Mouse (Mus musculus): Measurements from ENCODE around the gene Alyref. TPM values are rescaled to one million over a fixed set of nuclear protein-coding genes. Genes with fewer than 3 reads are reported as not detected.
"Not testable (repeated sequence)": the region's sequence is repeated elsewhere in the genome, so short reads cannot be mapped to it uniquely, and the experiment has no call there.

The Alyref gene
- polyA plus RNA-seq, 1 experiment from 2014 or later: 405 TPM

GRCm38 (mm10) chr11:120582982-120583293 lies 15.2 kb downstream of the Alyref start:
- Histone ChIP-seq H3K4me1 (peaks cover 33% of the 10 kb centered on the region), H3K36me3 (peaks cover 47% of the 10 kb centered on the region)
- ATAC-seq (ENCODE audit: insufficient number of reproducible peaks, low FRiP score, low TSS enrichment, low read depth); H3K4me2 ChIP-seq; H3K4me3 ChIP-seq; H3K27me3 ChIP-seq; H3K27ac ChIP-seq; H3K9me3 ChIP-seq; H3K9ac ChIP-seq: not testable (repeated sequence)
- WGBS: 94% methylated on average over 2 of the region's 2 CpGs

DNA sequence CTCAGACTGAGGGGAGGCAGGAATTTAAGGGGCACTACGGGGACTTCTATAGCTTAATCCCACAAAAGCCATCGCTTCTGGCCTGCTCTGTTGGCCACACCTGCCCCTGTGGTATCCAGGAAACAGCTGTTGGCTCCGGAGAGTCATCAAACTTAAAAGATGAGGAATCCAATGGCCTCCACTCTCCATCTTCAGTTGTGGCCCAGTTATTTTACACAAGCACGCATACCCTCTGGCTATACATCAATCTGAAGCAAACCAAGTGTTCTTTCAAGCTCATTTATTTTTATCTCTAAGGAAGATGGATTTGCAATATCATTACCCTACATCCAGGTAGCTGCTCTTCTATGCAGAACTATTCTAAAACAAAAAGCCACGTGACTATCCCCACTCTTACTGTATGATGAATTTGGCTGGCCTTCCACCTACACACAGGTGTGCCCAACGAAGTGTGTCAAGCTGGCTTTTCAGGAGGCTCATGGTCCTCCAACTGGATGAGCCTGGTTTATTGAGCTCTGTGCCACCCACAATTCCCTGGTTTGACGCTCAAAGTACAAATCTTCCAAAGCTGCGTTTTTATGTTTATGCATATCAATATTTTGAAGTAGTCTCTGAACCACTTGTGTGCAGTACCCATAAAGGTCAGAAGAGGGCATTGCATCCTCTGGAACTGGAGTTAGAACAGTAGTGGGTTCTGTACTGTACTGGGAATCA lies 15.7 kb downstream of the Alyref start:
- H3K9me3 ChIP-seq: no peaks in the 10 kb centered on the region
- H3K4me3 ChIP-seq: peak overlapping the region; percentile 83
- no peak for ATAC-seq (ENCODE audit: insufficient number of reproducible peaks, low FRiP score, low TSS enrichment, low read depth)
- WGBS: 64% methylated on average over 8 of the region's 8 CpGs
- H3K27me3 ChIP-seq: no peaks in the 10 kb centered on the region
- H3K27ac ChIP-seq: peak overlapping the region; percentile 95
- H3K36me3 ChIP-seq: peaks cover 47% of the 10 kb centered on the region
- peak overlapping the region; percentile 70 for H3K4me2 ChIP-seq
- peaks cover 33% of the 10 kb centered on the region for H3K4me1 ChIP-seq
- H3K9ac ChIP-seq: peak overlapping the region; percentile 90

GRCm38 (mm10) chr11:120581490-120582267 lies 16.5 kb downstream of the Alyref start, which contains the start of gene Arhgdia:
Gene Arhgdia (minus strand): TSS chr11:120581624.
- Histone ChIP-seq H3K9ac (peak within 1 kb of the TSS; percentile 90), H3K27me3 (no peaks in the 10 kb centered on the region), H3K4me1 (peaks cover 33% of the 10 kb centered on the region), H3K9me3 (no peaks in the 10 kb centered on the region), H3K27ac (peak within 1 kb of the TSS; percentile 95), H3K4me3 (peak within 1 kb of the TSS; percentile 83), H3K36me3 (peaks cover 49% of the 10 kb centered on the region), H3K4me2 (peak within 1 kb of the TSS; percentile 70)
- 5% methylated on average over 73 of the region's 75 CpGs for WGBS
- peak; percentile 45 for ATAC-seq (ENCODE audit: insufficient number of reproducible peaks, low FRiP score, low TSS enrichment, low read depth)

DNA sequence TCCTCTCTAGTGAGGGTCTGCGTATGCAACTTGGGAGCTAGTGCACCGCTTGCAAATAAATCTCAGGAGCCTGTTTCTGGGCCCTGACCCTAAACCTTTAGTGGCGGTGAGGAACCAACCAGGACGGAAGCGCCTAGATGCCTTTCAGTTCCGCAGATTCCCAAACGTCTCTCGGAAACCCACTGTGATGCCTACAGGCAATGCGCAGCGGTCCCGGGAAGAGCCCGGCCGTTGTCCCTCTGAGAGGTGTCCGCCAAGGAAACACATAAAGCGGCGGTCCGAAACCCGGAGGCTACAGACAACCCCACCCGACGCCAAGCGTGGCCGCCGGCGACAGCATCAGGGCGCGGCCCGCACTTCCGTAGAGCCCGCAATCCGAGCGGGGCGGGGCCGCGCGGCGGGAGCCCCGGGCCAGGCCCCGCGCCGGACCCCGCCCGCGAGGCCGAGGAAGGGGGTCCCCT lies 17.3 kb downstream of the Alyref start:
- H3K4me1 ChIP-seq: peaks cover 33% of the 10 kb centered on the region

GRCm38 (mm10) chr11:120580190-120580589 lies 18.0 kb downstream of the Alyref start:
- H3K4me1 ChIP-seq: peaks cover 33% of the 10 kb centered on the region
- no peak for ATAC-seq (ENCODE audit: insufficient number of reproducible peaks, low FRiP score, low TSS enrichment, low read depth)
- peak overlapping the region; percentile 95 for H3K27ac ChIP-seq
- WGBS: 52% methylated on average over 7 of the region's 7 CpGs
- H3K9me3 ChIP-seq: no peaks in the 10 kb centered on the region
- H3K27me3 ChIP-seq: no peaks in the 10 kb centered on the region
- peak overlapping the region; percentile 90 for H3K9ac ChIP-seq
- H3K4me3 ChIP-seq: peak overlapping the region; percentile 83
- H3K4me2 ChIP-seq: peak overlapping the region; percentile 70
- peaks cover 39% of the 10 kb centered on the region for H3K36me3 ChIP-seq

More for the DNA sequence above, 17.3 kb downstream of the Alyref start:
- peak overlapping the region; percentile 90 for H3K9ac ChIP-seq
- WGBS: under 1% methylated on average over 34 of the region's 44 CpGs
- H3K27me3 ChIP-seq: no peaks in the 10 kb centered on the region
- peak overlapping the region; percentile 70 for H3K4me2 ChIP-seq
- peak overlapping the region; percentile 83 for H3K4me3 ChIP-seq
- H3K27ac ChIP-seq: peak overlapping the region; percentile 95
- peak; percentile 41; the same call in 1 of the 2 replicates for ATAC-seq (ENCODE audit: insufficient number of reproducible peaks, low FRiP score, low TSS enrichment, low read depth)
- H3K36me3 ChIP-seq: peaks cover 41% of the 10 kb centered on the region
- H3K9me3 ChIP-seq: no peaks in the 10 kb centered on the region

DNA sequence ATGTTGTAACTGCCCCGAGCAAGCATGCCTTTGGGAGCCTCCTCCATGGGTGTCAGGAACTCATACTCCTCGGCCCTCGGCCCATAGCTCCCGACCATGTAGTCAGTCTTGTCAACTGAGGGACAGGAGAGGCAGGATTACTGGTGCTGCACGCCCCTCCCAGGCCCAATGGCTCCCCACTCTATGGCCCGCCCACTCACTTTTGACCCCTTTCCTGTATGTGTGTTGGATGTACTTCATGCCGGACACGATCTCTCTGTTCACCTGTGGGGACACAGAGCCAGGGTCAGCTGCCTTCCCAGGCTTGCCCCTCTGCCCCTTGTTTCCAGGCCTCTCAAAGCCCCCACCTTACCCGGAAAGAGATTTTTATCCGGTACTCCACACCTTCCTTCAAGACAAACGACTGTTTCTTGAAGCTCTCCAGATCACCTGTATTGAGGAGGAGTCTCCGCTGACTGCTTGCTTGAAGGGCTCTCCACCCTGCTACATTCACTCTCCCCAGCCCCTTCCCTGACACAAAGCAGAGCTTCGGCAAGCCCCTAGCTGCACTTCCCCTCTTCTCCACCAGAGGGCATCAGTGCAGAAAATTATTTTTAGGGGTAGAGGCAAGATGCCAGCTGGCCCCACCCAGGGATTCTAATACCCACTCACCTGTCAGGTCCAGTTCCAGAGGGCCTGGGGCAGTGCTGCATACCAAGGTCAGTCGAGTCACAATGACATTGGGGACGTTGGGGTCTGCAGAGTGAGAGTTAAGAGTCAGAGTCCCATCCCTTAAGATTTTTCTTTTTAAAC lies 18.7 kb downstream of the Alyref start:
- no peak for ATAC-seq (ENCODE audit: insufficient number of reproducible peaks, low FRiP score, low TSS enrichment, low read depth)
- Histone ChIP-seq H3K4me1 (peaks cover 36% of the 10 kb centered on the region), H3K4me2 (peak overlapping the region; percentile 70), H3K4me3 (peak overlapping the region; percentile 83), H3K9me3 (no peaks in the 10 kb centered on the region), H3K27ac (peak overlapping the region; percentile 95), H3K36me3 (peaks cover 39% of the 10 kb centered on the region), H3K9ac (no peak overlapping the region; the same call in 1 of the 2 replicates), H3K27me3 (no peaks in the 10 kb centered on the region)
- 60% methylated on average over 15 of the region's 15 CpGs for WGBS

- no peak overlapping the region for H3K4me3 ChIP-seq
- H3K27me3 ChIP-seq: no peaks in the 10 kb centered on the region
- WGBS: 78% methylated on average over 11 of the region's 11 CpGs
- H3K4me1 ChIP-seq: peaks cover 40% of the 10 kb centered on the region
- 0 out of 2 replicates have a peak overlapping the region, but pooled peaks have one; percentile 70 for H3K4me2 ChIP-seq
- ATAC-seq (ENCODE audit: insufficient number of reproducible peaks, low FRiP score, low TSS enrichment, low read depth): no peak
- peaks cover 34% of the 10 kb centered on the region for H3K36me3 ChIP-seq
- H3K9ac ChIP-seq: no peak overlapping the region
- H3K27ac ChIP-seq: 0 out of 2 replicates have a peak overlapping the region, but pooled peaks have one; percentile 27
- no peaks in the 10 kb centered on the region for H3K9me3 ChIP-seq
Measured at GRCm38 (mm10) chr11:120578694-120579243, 19.4 kb downstream of the Alyref start.

- no peak for ATAC-seq (ENCODE audit: insufficient number of reproducible peaks, low FRiP score, low TSS enrichment, low read depth)
- Histone ChIP-seq H3K4me2 (no peak overlapping the region), H3K9ac (no peak overlapping the region), H3K27me3 (no peaks in the 10 kb centered on the region), H3K27ac (peak overlapping the region; percentile 27; the same call in 1 of the 2 replicates), H3K4me3 (no peak overlapping the region), H3K9me3 (no peaks in the 10 kb centered on the region), H3K36me3 (peaks cover 33% of the 10 kb centered on the region), H3K4me1 (peaks cover 40% of the 10 kb centered on the region)
- 78% methylated on average over 10 of the region's 10 CpGs for WGBS
Measured at GRCm38 (mm10) chr11:120578024-120578693, 20.0 kb downstream of the Alyref start.

DNA sequence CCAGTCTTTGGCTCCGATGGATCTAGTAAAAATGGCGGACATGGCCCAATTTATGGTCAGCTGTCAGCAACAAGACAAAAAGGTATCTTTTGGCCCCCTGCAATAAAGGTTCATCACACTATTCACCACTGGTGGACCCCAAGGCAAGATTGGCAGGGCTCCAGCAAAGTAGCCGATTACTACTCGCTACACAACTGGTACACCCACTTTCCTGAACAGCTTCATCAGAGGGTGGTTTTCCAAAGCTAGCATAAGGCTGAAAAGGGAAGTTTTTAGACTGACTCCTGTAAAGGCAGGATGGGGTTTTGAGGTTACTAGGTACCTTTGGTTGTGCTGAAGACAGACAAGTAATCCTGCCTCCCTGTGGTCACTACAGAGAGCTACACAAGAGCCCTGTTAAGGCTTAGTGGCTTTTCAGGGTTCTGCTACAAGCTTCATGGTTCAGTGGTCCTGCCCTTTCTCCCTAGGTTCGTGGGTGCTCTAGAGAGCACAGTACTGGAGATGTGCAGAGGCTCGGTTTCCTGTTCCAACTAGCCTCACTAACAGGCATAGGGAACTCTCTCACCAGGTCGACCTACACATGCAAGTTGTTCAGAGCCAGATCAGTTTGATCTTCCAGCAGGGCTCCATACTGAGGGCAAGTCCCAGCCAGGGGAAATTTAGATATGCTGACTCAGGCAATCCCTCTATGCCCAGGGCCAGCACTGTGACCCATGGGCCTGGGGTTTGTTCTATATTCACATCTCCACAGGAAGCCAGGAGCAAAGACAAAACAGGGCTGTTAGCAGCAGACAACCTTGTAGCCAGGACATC lies 20.7 kb downstream of the Alyref start:
- peaks cover 33% of the 10 kb centered on the region for H3K36me3 ChIP-seq
- H3K9ac ChIP-seq: no peak overlapping the region
- H3K4me3 ChIP-seq: no peak overlapping the region
- WGBS: 84% methylated on average over 7 of the region's 7 CpGs
- no peak for ATAC-seq (ENCODE audit: insufficient number of reproducible peaks, low FRiP score, low TSS enrichment, low read depth)
- no peaks in the 10 kb centered on the region for H3K9me3 ChIP-seq
- H3K27ac ChIP-seq: peak overlapping the region; percentile 27; the same call in 1 of the 2 replicates
- H3K27me3 ChIP-seq: no peaks in the 10 kb centered on the region
- H3K4me1 ChIP-seq: peaks cover 40% of the 10 kb centered on the region
- no peak overlapping the region for H3K4me2 ChIP-seq

DNA sequence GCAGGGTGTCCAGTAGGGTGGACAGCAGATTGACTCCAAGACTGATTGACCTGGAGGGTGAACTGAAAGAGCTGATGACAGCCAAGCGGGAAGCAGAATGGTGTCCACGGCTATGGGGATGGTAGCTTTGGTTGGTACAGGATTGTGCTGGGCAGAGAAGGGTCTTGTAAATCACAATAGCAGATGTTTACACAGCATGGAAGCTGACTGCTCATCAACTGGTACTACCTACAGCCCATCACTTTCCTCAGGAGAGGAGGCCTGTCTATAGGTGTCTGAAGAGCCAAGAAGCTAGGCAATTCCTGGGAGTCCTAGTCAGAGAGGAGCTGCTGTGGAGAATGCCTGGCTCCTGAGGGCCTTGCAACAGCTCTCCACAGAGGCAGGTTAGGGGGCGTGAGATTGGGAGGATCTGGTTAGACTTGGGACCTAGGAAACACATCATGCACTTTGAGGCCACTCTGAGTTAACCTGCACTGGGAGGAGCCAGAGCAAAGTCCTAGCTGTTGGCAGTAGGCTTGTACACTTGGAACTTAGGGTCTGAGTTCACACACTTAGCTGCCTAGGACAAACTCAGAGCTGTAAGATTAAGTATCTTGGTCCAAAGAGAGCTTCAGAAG lies 21.7 kb downstream of the Alyref start:
- peaks cover 33% of the 10 kb centered on the region for H3K36me3 ChIP-seq
- no peak overlapping the region for H3K4me2 ChIP-seq
- H3K4me1 ChIP-seq: peaks cover 37% of the 10 kb centered on the region
- no peak overlapping the region for H3K9ac ChIP-seq
- H3K4me3 ChIP-seq: no peak overlapping the region
- no peak for ATAC-seq (ENCODE audit: insufficient number of reproducible peaks, low FRiP score, low TSS enrichment, low read depth)
- no peaks in the 10 kb centered on the region for H3K9me3 ChIP-seq
- H3K27me3 ChIP-seq: no peaks in the 10 kb centered on the region
- no peak overlapping the region for H3K27ac ChIP-seq
- 91% methylated on average over 3 of the region's 3 CpGs for WGBS
